Mouse (Mus musculus): ENCODE results near the gene Commd2. TPM values are rescaled to one million over a fixed set of nuclear protein-coding genes. Genes with fewer than 3 reads are reported as not detected.

Commd2 gene
- 62.8 and 63.0 TPM in 2 replicates for polyA plus RNA-seq (2015; fragmentation: Nextera tagmentation; extraction: Ambion mirVana)

GRCm38 (mm10) chr3:57651231-57651864, at the start of gene Commd2:
Commd2 (minus strand) TSS chr3:57651715.
- WGBS: under 1% methylated on average over 42 of the region's 42 CpGs
- peaks cover 6% of the 10 kb centered on the region for H3K4me1 ChIP-seq (ENCODE audit: control insufficient read depth, insufficient read depth, low read depth, low read length)
- peak within 1 kb of the TSS; percentile 78 for H3K4me3 ChIP-seq (ENCODE audit: low read length)
- H3K36me3 ChIP-seq (ENCODE audit: control insufficient read depth, insufficient read depth, low read length): peaks cover 2% of the 10 kb centered on the region
- peak within 1 kb of the TSS; percentile 85 for H3K27ac ChIP-seq (ENCODE audit: low read depth, low read length)
- peak within 1 kb of the TSS; percentile 77 for H3K9ac ChIP-seq (ENCODE audit: low read depth, low read length)
- H3K9me3 ChIP-seq (ENCODE audit: control insufficient read depth, low read length): no peaks in the 10 kb centered on the region
- H3K4me2 ChIP-seq (ENCODE audit: low read length): peak within 1 kb of the TSS; percentile 67
- no peaks in the 10 kb centered on the region for H3K27me3 ChIP-seq (replicated peaks; ENCODE audit: control insufficient read depth, insufficient read depth, low read length)
- peak; percentile 99 for ATAC-seq

GRCm38 (mm10) chr3:57696779-57697178, 45.3 kb upstream of the Commd2 start:
- Histone ChIP-seq H3K9ac (ENCODE audit: low read depth, low read length) (no peak overlapping the region), H3K4me1 (ENCODE audit: control insufficient read depth, insufficient read depth, low read depth, low read length) (no peaks in the 10 kb centered on the region), H3K4me2 (ENCODE audit: low read length) (no peak overlapping the region), H3K36me3 (ENCODE audit: control insufficient read depth, insufficient read depth, low read length) (no peaks in the 10 kb centered on the region), H3K9me3 (ENCODE audit: control insufficient read depth, low read length) (no peaks in the 10 kb centered on the region), H3K27me3 (replicated peaks; ENCODE audit: control insufficient read depth, insufficient read depth, low read length) (no peaks in the 10 kb centered on the region), H3K27ac (ENCODE audit: low read depth, low read length) (no peak overlapping the region), H3K4me3 (ENCODE audit: low read length) (no peak overlapping the region)
- ATAC-seq: no peak
- 93% methylated on average over 9 of the region's 9 CpGs for WGBS

GRCm38 (mm10) chr3:57696249-57696648, 44.7 kb upstream of the Commd2 start:
- Histone ChIP-seq H3K27me3 (replicated peaks; ENCODE audit: control insufficient read depth, insufficient read depth, low read length) (no peaks in the 10 kb centered on the region), H3K9ac (ENCODE audit: low read depth, low read length) (no peak overlapping the region), H3K9me3 (ENCODE audit: control insufficient read depth, low read length) (no peaks in the 10 kb centered on the region), H3K36me3 (ENCODE audit: control insufficient read depth, insufficient read depth, low read length) (no peaks in the 10 kb centered on the region), H3K4me3 (ENCODE audit: low read length) (no peak overlapping the region), H3K4me2 (ENCODE audit: low read length) (no peak overlapping the region), H3K4me1 (ENCODE audit: control insufficient read depth, insufficient read depth, low read depth, low read length) (no peaks in the 10 kb centered on the region), H3K27ac (ENCODE audit: low read depth, low read length) (no peak overlapping the region)
- ATAC-seq: no peak
- 91% methylated on average over 4 of the region's 4 CpGs for WGBS

GRCm38 (mm10) chr3:57692719-57693118, 41.2 kb upstream of the Commd2 start, which contains the start of gene Ankub1:
Ankub1 (minus strand) TSS chr3:57692799.
- 36% methylated on average over 2 of the region's 2 CpGs for WGBS
- H3K27ac ChIP-seq (ENCODE audit: low read depth, low read length): no peak within 1 kb of the TSS
- H3K4me2 ChIP-seq (ENCODE audit: low read length): no peak within 1 kb of the TSS
- no peaks in the 10 kb centered on the region for H3K27me3 ChIP-seq (replicated peaks; ENCODE audit: control insufficient read depth, insufficient read depth, low read length)
- H3K9me3 ChIP-seq (ENCODE audit: control insufficient read depth, low read length): no peaks in the 10 kb centered on the region
- H3K4me1 ChIP-seq (ENCODE audit: control insufficient read depth, insufficient read depth, low read depth, low read length): no peaks in the 10 kb centered on the region
- ATAC-seq: no peak
- no peak within 1 kb of the TSS for H3K9ac ChIP-seq (ENCODE audit: low read depth, low read length)
- H3K4me3 ChIP-seq (ENCODE audit: low read length): no peak within 1 kb of the TSS
- no peaks in the 10 kb centered on the region for H3K36me3 ChIP-seq (ENCODE audit: control insufficient read depth, insufficient read depth, low read length)

- H3K4me2 ChIP-seq (ENCODE audit: low read length): no peak overlapping the region
- 91% methylated on average over 4 of the region's 4 CpGs for WGBS
- no peaks in the 10 kb centered on the region for H3K9me3 ChIP-seq (ENCODE audit: control insufficient read depth, low read length)
- H3K36me3 ChIP-seq (ENCODE audit: control insufficient read depth, insufficient read depth, low read length): no peaks in the 10 kb centered on the region
- no peak for ATAC-seq
- H3K4me3 ChIP-seq (ENCODE audit: low read length): no peak overlapping the region
- H3K4me1 ChIP-seq (ENCODE audit: control insufficient read depth, insufficient read depth, low read depth, low read length): no peaks in the 10 kb centered on the region
- no peak overlapping the region for H3K9ac ChIP-seq (ENCODE audit: low read depth, low read length)
- no peak overlapping the region for H3K27ac ChIP-seq (ENCODE audit: low read depth, low read length)
- H3K27me3 ChIP-seq (replicated peaks; ENCODE audit: control insufficient read depth, insufficient read depth, low read length): no peaks in the 10 kb centered on the region
These were observed 40.3 kb upstream of the Commd2 start for GRCm38 (mm10) chr3:57691772-57692171.

GRCm38 (mm10) chr3:57677786-57678185, 26.3 kb upstream of the Commd2 start:
- H3K4me1 ChIP-seq (ENCODE audit: control insufficient read depth, insufficient read depth, low read depth, low read length): no peaks in the 10 kb centered on the region
- no peak for ATAC-seq
- no peak overlapping the region for H3K4me2 ChIP-seq (ENCODE audit: low read length)
- H3K36me3 ChIP-seq (ENCODE audit: control insufficient read depth, insufficient read depth, low read length): no peaks in the 10 kb centered on the region
- no peaks in the 10 kb centered on the region; the same call in 1 of the 2 replicates for H3K9me3 ChIP-seq (ENCODE audit: control insufficient read depth, low read length)
- H3K9ac ChIP-seq (ENCODE audit: low read depth, low read length): no peak overlapping the region
- H3K27ac ChIP-seq (ENCODE audit: low read depth, low read length): no peak overlapping the region
- no peak overlapping the region for H3K4me3 ChIP-seq (ENCODE audit: low read length)
- no peaks in the 10 kb centered on the region for H3K27me3 ChIP-seq (replicated peaks; ENCODE audit: control insufficient read depth, insufficient read depth, low read length)

GRCm38 (mm10) chr3:57674075-57674474, 22.6 kb upstream of the Commd2 start:
- Histone ChIP-seq H3K9ac (ENCODE audit: low read depth, low read length) (no peak overlapping the region), H3K27ac (ENCODE audit: low read depth, low read length) (no peak overlapping the region), H3K36me3 (ENCODE audit: control insufficient read depth, insufficient read depth, low read length) (no peaks in the 10 kb centered on the region), H3K27me3 (replicated peaks; ENCODE audit: control insufficient read depth, insufficient read depth, low read length) (no peaks in the 10 kb centered on the region), H3K9me3 (ENCODE audit: control insufficient read depth, low read length) (no peaks in the 10 kb centered on the region), H3K4me3 (ENCODE audit: low read length) (no peak overlapping the region), H3K4me1 (ENCODE audit: control insufficient read depth, insufficient read depth, low read depth, low read length) (no peaks in the 10 kb centered on the region), H3K4me2 (ENCODE audit: low read length) (no peak overlapping the region)
- WGBS: 88% methylated on average over 2 of the region's 2 CpGs
- ATAC-seq: no peak

GRCm38 (mm10) chr3:57673586-57673985, 22.1 kb upstream of the Commd2 start:
- H3K27me3 ChIP-seq (replicated peaks; ENCODE audit: control insufficient read depth, insufficient read depth, low read length): no peaks in the 10 kb centered on the region
- no peak overlapping the region for H3K27ac ChIP-seq (ENCODE audit: low read depth, low read length)
- no peaks in the 10 kb centered on the region for H3K36me3 ChIP-seq (ENCODE audit: control insufficient read depth, insufficient read depth, low read length)
- ATAC-seq: no peak
- H3K9ac ChIP-seq (ENCODE audit: low read depth, low read length): no peak overlapping the region
- 82% methylated on average over 4 of the region's 4 CpGs for WGBS
- no peaks in the 10 kb centered on the region for H3K9me3 ChIP-seq (ENCODE audit: control insufficient read depth, low read length)
- H3K4me2 ChIP-seq (ENCODE audit: low read length): no peak overlapping the region
- no peaks in the 10 kb centered on the region for H3K4me1 ChIP-seq (ENCODE audit: control insufficient read depth, insufficient read depth, low read depth, low read length)
- H3K4me3 ChIP-seq (ENCODE audit: low read length): no peak overlapping the region

- WGBS: 25% methylated on average over 14 of the region's 14 CpGs
- no peaks in the 10 kb centered on the region for H3K27me3 ChIP-seq (replicated peaks; ENCODE audit: control insufficient read depth, insufficient read depth, low read length)
- no peaks in the 10 kb centered on the region for H3K9me3 ChIP-seq (ENCODE audit: control insufficient read depth, low read length)
- peak overlapping the region; percentile 42; the same call in 1 of the 2 replicates for H3K27ac ChIP-seq (ENCODE audit: low read depth, low read length)
- H3K4me1 ChIP-seq (ENCODE audit: control insufficient read depth, insufficient read depth, low read depth, low read length): no peaks in the 10 kb centered on the region
- ATAC-seq: peak; percentile 95
- no peaks in the 10 kb centered on the region for H3K36me3 ChIP-seq (ENCODE audit: control insufficient read depth, insufficient read depth, low read length)
- H3K9ac ChIP-seq (ENCODE audit: low read depth, low read length): peak overlapping the region; percentile 56
- peak overlapping the region; percentile 40 for H3K4me3 ChIP-seq (ENCODE audit: low read length)
- peak overlapping the region; percentile 64 for H3K4me2 ChIP-seq (ENCODE audit: low read length)
These were observed 15.7 kb upstream of the Commd2 start for GRCm38 (mm10) chr3:57667054-57667723.

All from hindbrain, embryonic 16.5 days (tissue).